ENCODE assay signal across 18 mouse cellular contexts in the genomic region with DNA sequence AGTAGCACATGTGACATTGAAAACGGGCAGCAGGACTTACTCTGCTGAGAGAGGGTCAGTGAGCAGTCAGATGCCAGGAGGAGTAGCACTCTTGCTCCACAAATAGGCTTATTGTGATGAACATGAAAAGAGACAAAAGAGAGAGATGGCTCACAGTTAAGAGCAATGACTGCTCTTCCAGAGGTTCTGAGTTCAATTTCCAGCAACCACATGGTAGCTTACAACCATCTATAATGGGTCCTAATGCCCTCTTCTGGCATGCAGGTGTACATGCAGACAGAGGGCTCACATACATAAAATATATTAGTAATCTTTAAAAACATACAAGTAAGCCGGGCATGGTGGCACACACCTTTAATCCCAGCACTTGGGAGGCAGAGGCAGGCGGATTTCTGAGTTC. TPM values are rescaled to one million over a fixed set of nuclear protein-coding genes. Genes with fewer than 3 reads are reported as not detected.
DNase-seq lines count a peak whose midpoint lies in the region; ATAC-seq and TF ChIP-seq lines count a peak whose summit lies in the region.
"Had no signal": no experiment of that assay in that cellular context is flagged by ENCODE, and none has a peak within 500 bp of the region (broad histone marks: within the 10 kb centered on the region; RNA-seq: fewer than 3 reads in every experiment).

No protein-coding gene starts in this region.

- intact Hi-C loops in heart, postnatal 25 days (cut with DNase I) = no loop called here

- H3K9me3 ChIP-seq in liver, embryonic 14.5 days (ENCODE audit: control insufficient read depth, low read length) = no peaks in the 10 kb centered on the region
- no peaks in the 10 kb centered on the region for H3K9me3 ChIP-seq in liver, embryonic 11.5 days (ENCODE audit: control insufficient read depth, low read length)
- no peaks in the 10 kb centered on the region for H3K9me3 ChIP-seq in stomach, postnatal 0 days (ENCODE audit: control insufficient read depth, low read length)
- H3K9me3 ChIP-seq: embryonic facial prominence, embryonic 10.5 days; forebrain, embryonic 13.5 days; G1E; heart, embryonic 13.5 days; hindbrain, embryonic 13.5 days had no signal

- peak; percentile 54 for DNase-seq in heart, adult 11 months
- DNase-seq in heart, postnatal 25 days (ENCODE audit: low spot score) = no peak
- no peak for DNase-seq in liver, embryonic 14.5 days (ENCODE audit: low read depth in 3 of 3, low spot score in 3 of 3)
- DNase-seq in liver, embryonic 11.5 days (ENCODE audit: low spot score) = no peak
- peak; percentile 19 for DNase-seq in ES-CJ7 (ENCODE audit: low read depth, low spot score)
- no peak for DNase-seq in stomach, postnatal 0 days (ENCODE audit: low spot score)
- no peak for DNase-seq in frontal cortex, postnatal 36 days (ENCODE audit: low spot score in 2 of 2)
- DNase-seq: adrenal gland, adult 2 months; adrenal gland, postnatal 25 days; cerebellum, adult 18-20 months; cerebellum, adult 9-11 months; gastrocnemius, postnatal 10 days had no signal

- peaks cover 34% of the 10 kb centered on the region for H3K36me3 ChIP-seq in liver, embryonic 14.5 days (replicated peaks; ENCODE audit: control insufficient read depth, insufficient read depth, low read depth)
- peaks cover 17% of the 10 kb centered on the region for H3K36me3 ChIP-seq in liver, embryonic 11.5 days (ENCODE audit: control insufficient read depth, insufficient read depth, low read length)
- H3K36me3 ChIP-seq in stomach, postnatal 0 days (ENCODE audit: control insufficient read depth, insufficient read depth, low read length) = peaks cover 14% of the 10 kb centered on the region

- no peaks in the 10 kb centered on the region for H3K27me3 ChIP-seq in liver, embryonic 14.5 days (ENCODE audit: control insufficient read depth, insufficient read depth, low read length)
- H3K27me3 ChIP-seq in liver, embryonic 11.5 days (replicated peaks; ENCODE audit: control insufficient read depth, insufficient read depth, low read length) = no peaks in the 10 kb centered on the region
- no peaks in the 10 kb centered on the region for H3K27me3 ChIP-seq in stomach, postnatal 0 days (ENCODE audit: control insufficient read depth, insufficient read depth, low read length)
- H3K27me3 ChIP-seq: forebrain, embryonic 13.5 days; heart, embryonic 13.5 days; hindbrain, embryonic 13.5 days had no signal

- no peak overlapping the region for H3K4me3 ChIP-seq in liver, embryonic 14.5 days (ENCODE audit: insufficient read depth in 1 of 2, low read depth in 2 of 2, low read length in 2 of 2)
- no peak overlapping the region for H3K4me3 ChIP-seq in liver, embryonic 11.5 days (ENCODE audit: low read depth, low read length)
- H3K4me3 ChIP-seq in stomach, postnatal 0 days (ENCODE audit: low read depth, low read length) = no peak overlapping the region
- H3K4me3 ChIP-seq: embryonic facial prominence, embryonic 10.5 days; forebrain, embryonic 13.5 days; heart, embryonic 13.5 days; hindbrain, embryonic 13.5 days had no signal

- 83% methylated on average over 3 of the region's 3 CpGs for WGBS in liver, embryonic 14.5 days (ENCODE audit: insufficient replicate concordance)
- 89% methylated on average over 3 of the region's 3 CpGs for WGBS in liver, embryonic 11.5 days
- WGBS in stomach, postnatal 0 days = 96% methylated on average over 3 of the region's 3 CpGs

- no peak overlapping the region for H3K4me2 ChIP-seq in liver, embryonic 14.5 days (ENCODE audit: low read depth)
- no peak overlapping the region for H3K4me2 ChIP-seq in liver, embryonic 11.5 days
- H3K4me2 ChIP-seq in stomach, postnatal 0 days (replicated peaks; ENCODE audit: low read depth) = no peak overlapping the region
- H3K4me2 ChIP-seq: forebrain, embryonic 13.5 days; heart, embryonic 13.5 days; hindbrain, embryonic 13.5 days had no signal

- H3K27ac ChIP-seq in liver, embryonic 14.5 days = no peak overlapping the region
- no peak overlapping the region for H3K27ac ChIP-seq in liver, embryonic 11.5 days (ENCODE audit: low read depth, low read length)
- H3K27ac ChIP-seq in stomach, postnatal 0 days (replicated peaks) = no peak overlapping the region
- H3K27ac ChIP-seq: embryonic facial prominence, embryonic 10.5 days; forebrain, embryonic 13.5 days; heart, embryonic 13.5 days; hindbrain, embryonic 13.5 days; hindbrain, postnatal 0 days had no signal

- H3K9ac ChIP-seq in liver, embryonic 14.5 days (replicated peaks) = no peak overlapping the region
- H3K9ac ChIP-seq in liver, embryonic 11.5 days (ENCODE audit: low read depth, low read length) = no peak overlapping the region
- H3K9ac ChIP-seq in stomach, postnatal 0 days (ENCODE audit: low read length) = no peak overlapping the region
- H3K9ac ChIP-seq: forebrain, embryonic 13.5 days; heart, embryonic 13.5 days; hindbrain, embryonic 13.5 days had no signal

- TF ChIP-seq CTCF in liver, embryonic 14.5 days (IDR thresholded peaks at IDR 0.05; ENCODE audit: low read depth) = 0 out of 2 replicates have a peak, but pooled peaks have one; percentile 5
- TF ChIP-seq CTCF in stomach, postnatal 0 days (IDR thresholded peaks at IDR 0.05; ENCODE audit: low read depth) = peak; percentile 31; the same call in 1 of the 2 replicates

- H3K4me1 ChIP-seq in liver, embryonic 14.5 days (replicated peaks; ENCODE audit: control insufficient read depth in 2 of 2, insufficient read depth in 2 of 2, low read length in 1 of 2) = peaks cover 4 to 10% of the 10 kb centered on the region in 2 experiments
- peaks cover 4% of the 10 kb centered on the region for H3K4me1 ChIP-seq in liver, embryonic 11.5 days (replicated peaks; ENCODE audit: control insufficient read depth, insufficient read depth, low read length)
- H3K4me1 ChIP-seq in stomach, postnatal 0 days (replicated peaks; ENCODE audit: control insufficient read depth, insufficient read depth) = no peaks in the 10 kb centered on the region

- TF ChIP-seq EP300 in liver, embryonic 14.5 days (IDR thresholded peaks at IDR 0.05; ENCODE audit: low read depth) = no peak
- no peak for TF ChIP-seq EP300 in stomach, postnatal 0 days (optimal IDR thresholded peaks at IDR 0.05)

- ATAC-seq in liver, embryonic 14.5 days (ENCODE audit: insufficient read depth) = no peak
- ATAC-seq in liver, embryonic 11.5 days (replicated peaks; ENCODE audit: low FRiP score) = no peak
- ATAC-seq in stomach, postnatal 0 days (ENCODE audit: low FRiP score, low TSS enrichment) = no peak
- ATAC-seq: forebrain, embryonic 13.5 days; hindbrain, postnatal 0 days had no signal

RNA-seq across cellular contexts. Expression of gene Nhlrc2, which starts 5.1 kb away (rescaled TPM):
- total RNA-seq in heart, postnatal 25 days (2021) = 10 to 100 TPM; 22.9 to 28.6 TPM
- 3.9 and 5.0 TPM in 2 replicates for polyA plus RNA-seq in liver, embryonic 14.5 days (2012; rRNA removed)
- polyA plus RNA-seq in liver, embryonic 14.5 days (2014; fragmentation: Nextera tagmentation; extraction: Ambion mirVana) = 6.9 and 7.3 TPM in 2 replicates
- 14.1 and 15.5 TPM in 2 replicates for polyA plus RNA-seq in liver, embryonic 11.5 days (2014; fragmentation: Nextera tagmentation; extraction: Ambion mirVana)
- 8.1 and 8.2 TPM in 2 replicates for polyA plus RNA-seq in stomach, postnatal 0 days (2015; fragmentation: Nextera tagmentation; extraction: Ambion mirVana)

RNA-seq across cellular contexts. Expression of gene Dclre1a, which starts 5.2 kb away (rescaled TPM):
- total RNA-seq in heart, postnatal 25 days (2021) = 10 to 100 TPM; 10.1 to 11.3 TPM
- 8.1 and 12.0 TPM in 2 replicates for polyA plus RNA-seq in liver, embryonic 14.5 days (2012; rRNA removed)
- 17.1 and 17.9 TPM in 2 replicates for polyA plus RNA-seq in liver, embryonic 14.5 days (2014; fragmentation: Nextera tagmentation; extraction: Ambion mirVana)
- polyA plus RNA-seq in liver, embryonic 11.5 days (2014; fragmentation: Nextera tagmentation; extraction: Ambion mirVana) = 25.7 and 29.2 TPM in 2 replicates
- polyA plus RNA-seq in stomach, postnatal 0 days (2015; fragmentation: Nextera tagmentation; extraction: Ambion mirVana) = 9.5 and 10.7 TPM in 2 replicates

Comparison
In these comparisons a context has a peak if more than half of its experiments do, and no peak if none do; other contexts are left out.
1. DNase-seq: peak in heart, adult 11 months (single experiment) and ES-CJ7 (single experiment); none in heart, postnatal 25 days (single experiment), liver, embryonic 14.5 days (0 of 3), liver, embryonic 11.5 days (single experiment), stomach, postnatal 0 days (single experiment) and frontal cortex, postnatal 36 days (0 of 2).